Mouse (Mus musculus): Measurements from ENCODE around the gene Tmem123. TPM values are rescaled to one million over a fixed set of nuclear protein-coding genes. Genes with fewer than 3 reads are reported as not detected.

Tmem123 gene
- total and polyA plus RNA-seq, 3 experiments: 43.5 to 88.8 TPM; not detected in 1

- TF ChIP-seq MYC (IDR thresholded peaks at IDR 0.05; ENCODE audit: low read depth, low read length) (no peak), CTCF (IDR thresholded peaks at IDR 0.05 in 2 of 3, conservative IDR thresholded peaks at IDR 0.05 in 1 of 3; ENCODE audit: control insufficient read depth in 1 of 3, insufficient read depth in 1 of 3, low read depth in 2 of 3, low read length in 3 of 3, poor library complexity in 1 of 3, severe bottlenecking in 1 of 3) (peak; percentile 24 to 92 (median 64); a peak in 5 of 6 replicates), GABPA (IDR thresholded peaks at IDR 0.05; ENCODE audit: low read depth, low read length) (no peak), RAD21 (IDR thresholded peaks at IDR 0.05; ENCODE audit: low read depth, low read length) (peak; percentile 97), EP300 (IDR thresholded peaks at IDR 0.05; ENCODE audit: low read depth in 1 of 2, low read length in 2 of 2) (no peak), E2F4 (IDR thresholded peaks at IDR 0.05; ENCODE audit: borderline replicate concordance, low read depth, low read length) (no peak), UBTF (IDR thresholded peaks at IDR 0.05; ENCODE audit: borderline replicate concordance, insufficient read depth, low read depth, low read length) (no peak)
These were observed 49.6 kb upstream of the Tmem123 start (continued) for GRCm38 (mm10) chr9:7714062-7714907.

DNA sequence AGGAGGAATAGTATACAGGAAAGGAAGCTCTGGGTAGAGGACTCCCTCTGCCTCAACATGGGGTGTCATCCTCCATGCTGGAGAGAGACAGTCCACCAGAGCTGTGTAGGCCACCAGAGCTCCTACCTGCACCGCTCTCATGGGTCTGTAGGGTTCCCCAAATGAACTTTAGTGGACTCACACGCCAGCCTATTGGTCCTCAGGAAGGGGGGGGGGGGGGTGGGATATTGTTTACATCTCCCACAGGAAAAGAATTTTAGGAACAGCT, 49.0 kb upstream of the Tmem123 start:
- Histone ChIP-seq H3K79me2 (ENCODE audit: control insufficient read depth, insufficient read depth, low read length, poor library complexity) (no peaks in the 10 kb centered on the region), H3K4me3 (ENCODE audit: control insufficient read depth in 1 of 2, insufficient read depth in 1 of 2, low read depth in 2 of 2, low read length in 2 of 2) (no peak overlapping the region), H3K4me1 (ENCODE audit: control insufficient read depth in 1 of 2, insufficient read depth in 2 of 2, low read length in 2 of 2) (no peaks in the 10 kb centered on the region), H3K9ac (ENCODE audit: control insufficient read depth, low read depth, low read length, poor library complexity, severe bottlenecking) (no peak overlapping the region), H3K36me3 (ENCODE audit: control insufficient read depth in 1 of 2, insufficient read depth in 2 of 2, low read length in 2 of 2) (no peaks in the 10 kb centered on the region), H3K9me3 (replicated peaks; ENCODE audit: insufficient read depth, low read length) (no peaks in the 10 kb centered on the region), H3K27ac (ENCODE audit: control insufficient read depth, low read depth, low read length) (no peak overlapping the region), H3K27me3 (ENCODE audit: control insufficient read depth in 1 of 2, insufficient read depth in 2 of 2, low read length in 2 of 2) (peaks cover 3 to 4% of the 10 kb centered on the region in 2 experiments; a peak in 2 of 4 replicates)
- TF ChIP-seq MAZ (IDR thresholded peaks at IDR 0.05; ENCODE audit: low read depth, low read length): no peak
- TF ChIP-seq E2F4 (IDR thresholded peaks at IDR 0.05; ENCODE audit: borderline replicate concordance, low read depth, low read length): no peak
- TF ChIP-seq RAD21 (IDR thresholded peaks at IDR 0.05; ENCODE audit: low read depth, low read length): no peak
- no peak for TF ChIP-seq GABPA (IDR thresholded peaks at IDR 0.05; ENCODE audit: low read depth, low read length)
- TF ChIP-seq UBTF (IDR thresholded peaks at IDR 0.05; ENCODE audit: borderline replicate concordance, insufficient read depth, low read depth, low read length): no peak
- TF ChIP-seq ELF1 (IDR thresholded peaks at IDR 0.05; ENCODE audit: low read depth, low read length): no peak
- TF ChIP-seq CHD1 (IDR thresholded peaks at IDR 0.05; ENCODE audit: low read depth, low read length): no peak
- no peak for TF ChIP-seq KAT2A (conservative IDR thresholded peaks at IDR 0.05; ENCODE audit: low read depth, low read length)
- no peak for TF ChIP-seq EP300 (IDR thresholded peaks at IDR 0.05; ENCODE audit: low read depth in 1 of 2, low read length in 2 of 2)
- TF ChIP-seq ZMIZ1 (IDR thresholded peaks at IDR 0.05; ENCODE audit: low read depth, low read length): no peak
- DNase-seq (ENCODE audit: low read depth, low spot score): no peak

GRCm38 (mm10) chr9:7721543-7721942, 42.3 kb upstream of the Tmem123 start:
- H3K9me3 ChIP-seq (replicated peaks; ENCODE audit: insufficient read depth, low read length): no peaks in the 10 kb centered on the region
- peaks cover 0 to 10% of the 10 kb centered on the region in 2 experiments; a peak in 3 of 4 replicates for H3K27me3 ChIP-seq (ENCODE audit: control insufficient read depth in 1 of 2, insufficient read depth in 2 of 2, low read length in 2 of 2)
- no peak overlapping the region for H3K27ac ChIP-seq (ENCODE audit: control insufficient read depth, low read depth, low read length)
- no peak overlapping the region for H3K9ac ChIP-seq (ENCODE audit: control insufficient read depth, low read depth, low read length, poor library complexity, severe bottlenecking)
- no peaks in the 10 kb centered on the region for H3K79me2 ChIP-seq (ENCODE audit: control insufficient read depth, insufficient read depth, low read length, poor library complexity)
- no peak overlapping the region for H3K4me3 ChIP-seq (ENCODE audit: control insufficient read depth in 1 of 2, insufficient read depth in 1 of 2, low read depth in 2 of 2, low read length in 2 of 2)
- H3K36me3 ChIP-seq (ENCODE audit: control insufficient read depth in 1 of 2, insufficient read depth in 2 of 2, low read length in 2 of 2): no peaks in the 10 kb centered on the region
- no peak for TF ChIP-seq RAD21 (IDR thresholded peaks at IDR 0.05; ENCODE audit: low read depth, low read length)
- TF ChIP-seq CTCF (IDR thresholded peaks at IDR 0.05 in 2 of 3, conservative IDR thresholded peaks at IDR 0.05 in 1 of 3; ENCODE audit: control insufficient read depth in 1 of 3, insufficient read depth in 1 of 3, low read depth in 2 of 3, low read length in 3 of 3, poor library complexity in 1 of 3, severe bottlenecking in 1 of 3): no peak
- no peak for TF ChIP-seq POLR2AphosphoS5 (IDR thresholded peaks at IDR 0.05; ENCODE audit: borderline replicate concordance, low read depth, low read length)
- no peak for TF ChIP-seq MAZ (IDR thresholded peaks at IDR 0.05; ENCODE audit: low read depth, low read length)
- no peak for TF ChIP-seq NRF1 (IDR thresholded peaks at IDR 0.05; ENCODE audit: insufficient read depth, low read depth, low read length, poor library complexity, severe bottlenecking)
- no peak for TF ChIP-seq MYC (IDR thresholded peaks at IDR 0.05; ENCODE audit: low read depth, low read length)
- no peak for DNase-seq (ENCODE audit: low read depth, low spot score)
- no peaks in the 10 kb centered on the region for H3K4me1 ChIP-seq (ENCODE audit: control insufficient read depth in 1 of 2, insufficient read depth in 2 of 2, low read length in 2 of 2)
